Mouse (Mus musculus) left cerebral cortex, postnatal 10 days (tissue): ENCODE measurements around the gene Hrnr. TPM values are rescaled to one million over a fixed set of nuclear protein-coding genes. Genes with fewer than 3 reads are reported as not detected.

ENCODE experiments used
- total RNA-seq, 2 experiments: library from RNA; stranded (reverse); gene quantifications; 2 replicates each; pipeline ENCODE4 v1.2.3; 2021

Hrnr gene
- total RNA-seq, 2 experiments from 2014 or later, result not detected

Other genes with a start within 250 kb of the Hrnr start
- gene Crnn, start 175.0 kb upstream of the Hrnr start, total RNA-seq, result not detected
- gene Flg2, start 122.5 kb upstream of the Hrnr start, total RNA-seq, result not detected
- gene Flg, start 46.2 kb upstream of the Hrnr start, total RNA-seq, result not detected
- gene Rptn, start 74.0 kb downstream of the Hrnr start, total RNA-seq, result not detected
- gene Tchh, start 122.6 kb downstream of the Hrnr start, total RNA-seq, result 1 to 10 TPM; 1.0 to 1.1 TPM
- not detected for gene Tchhl1, start 149.0 kb downstream of the Hrnr start, total RNA-seq
- gene S100a11, start 200.7 kb downstream of the Hrnr start, total RNA-seq, result 10 to 100 TPM; 23.7 to 24.1 TPM
- gene S100a10, start 235.3 kb downstream of the Hrnr start, total RNA-seq, result 10 to 100 TPM; 61.8 to 82.0 TPM